Mouse (Mus musculus) brain, embryonic 14.5 days (tissue): ENCODE measurements at regions not wholly inside any gene's neighbourhood (a gene's known extent, or its start where the extent isn't known, plus 50 kb on each side); places are given as distances from the start of the nearest gene placed in this dataset.

Source experiments
- CTCF ChIP-seq: fragments of 200-500 bp; IDR thresholded peaks from 2 replicates; pipeline ENCODE4 v1.5.1; 2012; ENCODE audit warnings: inconsistent platforms, mild to moderate bottlenecking, moderate library complexity, borderline replicate concordance; ENCODE audit not compliant: insufficient read depth, insufficient read length; ENCODE audit errors: extremely low read depth
- POLR2A ChIP-seq: fragments of 200-500 bp; IDR thresholded peaks from 2 replicates; pipeline ENCODE4 v1.6.1; 2012; ENCODE audit warnings: mild to moderate bottlenecking, inconsistent platforms, borderline replicate concordance; ENCODE audit not compliant: poor library complexity, insufficient read depth, insufficient read length, severe bottlenecking; ENCODE audit errors: extremely low read depth

GRCm38 (mm10) chr13:7233399-7233798, 584.8 kb upstream of the Pfkp start:
- TF ChIP-seq POLR2A (no peak), CTCF (no peak)
